Mouse (Mus musculus) midbrain, embryonic 10.5 days (tissue): ENCODE measurements around the gene Cobl. TPM values are rescaled to one million over a fixed set of nuclear protein-coding genes. Genes with fewer than 3 reads are reported as not detected.

Experiments
- DNase-seq: peaks from one replicate; pipeline ENCODE4 v3.0.0-alpha.2; 2017; ENCODE audit warnings: low spot score
- H3K27ac ChIP-seq: fragments of 300-500 bp; sonication (generic); replicated peaks from 2 replicates; pipeline ENCODE4 v1.5.1; 2016; ENCODE audit warnings: mild to moderate bottlenecking
- H3K27me3 ChIP-seq: fragments of 300-500 bp; sonication (generic); 2 replicates; pipeline ENCODE4 v1.6.1; 2016; ENCODE audit warnings: low read depth, mild to moderate bottlenecking; ENCODE audit not compliant: poor library complexity, severe bottlenecking
- H3K36me3 ChIP-seq: fragments of 300-500 bp; sonication (generic); 2 replicates; pipeline ENCODE4 v1.6.1; 2016; ENCODE audit warnings: mild to moderate bottlenecking, moderate library complexity
- H3K4me1 ChIP-seq: fragments of 300-500 bp; sonication (generic); 2 replicates; pipeline ENCODE4 v1.6.1; 2016
- H3K4me3 ChIP-seq: fragments of 300-500 bp; sonication (generic); 2 replicates; pipeline ENCODE4 v1.5.1; 2016; ENCODE audit warnings: mild to moderate bottlenecking, moderate library complexity
- H3K9me3 ChIP-seq: fragments of 300-500 bp; sonication (generic); replicated peaks from 2 replicates; pipeline ENCODE4 v1.6.1; 2016; ENCODE audit warnings: mild to moderate bottlenecking
- WGBS: fragments of 180-500 bp; shearing (Covaris S2); methylation state at CpG from one replicate; pipeline ENCODE4 v1.1.7; 2016; 5-methylcytosine and 5-hydroxymethylcytosine counted together
- polyA plus RNA-seq: library from polyadenylated mRNA; unstranded; fragments of >200 nt; fragmentation: Nextera tagmentation; extraction: Ambion mirVana; gene quantifications from 2 replicates; pipeline ENCODE4 v1.2.1, GENCODE M21; 2016

Cobl gene
- polyA plus RNA-seq, 1 experiment from 2014 or later = 1.9 TPM

DNA sequence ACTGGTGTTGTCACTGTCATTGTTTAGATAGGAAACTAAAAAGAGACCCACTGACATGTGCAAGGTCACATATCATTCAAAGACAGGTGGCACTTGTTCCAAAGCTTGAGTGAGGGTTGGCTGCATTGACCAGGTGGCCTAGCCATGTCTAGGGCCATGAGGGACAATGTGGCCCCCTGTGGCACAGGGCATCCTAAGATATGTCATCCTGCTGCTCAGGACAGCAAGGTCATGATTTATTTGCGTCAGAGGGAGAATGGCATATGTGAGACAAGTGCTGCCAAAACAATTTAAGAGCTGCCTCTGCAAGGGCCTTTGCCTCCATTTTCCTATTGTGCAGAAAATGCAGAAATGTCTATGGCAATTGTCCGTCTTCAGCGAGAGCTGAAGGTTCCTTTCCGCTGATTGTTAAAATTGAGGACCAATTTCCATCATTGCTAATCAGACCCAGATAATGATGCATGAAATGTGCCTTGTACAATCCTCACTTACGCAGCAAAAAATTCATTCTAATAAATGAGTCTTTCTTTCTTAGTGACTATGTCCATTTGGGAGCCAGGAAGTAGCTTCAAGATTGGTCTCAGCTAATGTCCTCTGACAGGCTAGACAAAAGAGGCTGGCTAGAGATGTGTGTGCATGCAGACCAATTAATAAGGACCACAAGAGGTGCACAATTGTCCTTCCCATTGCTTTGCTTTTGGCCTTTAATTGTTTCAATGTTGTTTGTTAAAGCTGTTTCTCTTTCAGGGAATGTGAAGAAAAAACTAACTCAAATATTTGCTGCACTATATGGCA, 207.2 kb downstream of the Cobl start:
- no peaks in the 10 kb centered on the region for H3K9me3 ChIP-seq
- no peak overlapping the region for H3K27ac ChIP-seq
- DNase-seq = no peak
- H3K4me1 ChIP-seq = no peaks in the 10 kb centered on the region
- no peaks in the 10 kb centered on the region for H3K27me3 ChIP-seq
- H3K36me3 ChIP-seq = no peaks in the 10 kb centered on the region
- 84% methylated on average over 5 of the region's 5 CpGs for WGBS
- no peak overlapping the region for H3K4me3 ChIP-seq

DNA sequence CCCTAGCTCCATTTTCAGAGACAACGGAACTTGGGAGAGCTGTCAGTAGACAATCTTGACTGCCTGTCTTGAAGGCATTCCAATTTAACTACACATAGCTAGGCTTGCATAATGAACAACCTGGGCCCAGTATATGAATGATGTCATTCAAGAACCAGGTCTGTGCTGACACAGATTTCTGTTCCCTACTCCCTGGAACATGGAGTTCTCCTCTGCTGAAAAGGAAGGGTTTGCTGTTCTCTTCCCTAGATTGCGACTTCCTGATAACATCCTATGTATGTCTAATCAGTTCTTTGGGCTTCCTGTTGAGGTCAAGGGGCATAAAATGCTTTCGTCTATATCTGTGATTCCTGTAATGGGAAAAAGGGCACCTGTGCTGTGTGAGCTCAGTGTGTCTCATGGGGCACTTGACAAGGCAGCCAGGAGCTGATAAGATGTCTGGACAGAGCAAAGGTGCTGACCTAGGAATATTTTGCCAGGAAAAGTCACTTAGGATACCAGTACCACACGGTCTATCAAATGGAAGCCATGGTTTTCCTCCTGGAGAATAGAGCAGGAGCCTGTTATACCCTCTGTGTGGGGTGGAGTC, 219.3 kb downstream of the Cobl start:
- H3K9me3 ChIP-seq = no peaks in the 10 kb centered on the region
- H3K4me1 ChIP-seq = no peaks in the 10 kb centered on the region
- H3K27me3 ChIP-seq = no peaks in the 10 kb centered on the region
- DNase-seq = no peak
- WGBS = 89% methylated on average over 4 of the region's 4 CpGs
- H3K27ac ChIP-seq = no peak overlapping the region
- no peaks in the 10 kb centered on the region for H3K36me3 ChIP-seq
- no peak overlapping the region for H3K4me3 ChIP-seq

GRCm38 (mm10) chr11:12236341-12236740, 228.4 kb downstream of the Cobl start:
- DNase-seq = no peak
- Histone ChIP-seq H3K36me3 (no peaks in the 10 kb centered on the region), H3K4me3 (no peak overlapping the region), H3K27me3 (no peaks in the 10 kb centered on the region), H3K9me3 (no peaks in the 10 kb centered on the region), H3K27ac (no peak overlapping the region), H3K4me1 (no peaks in the 10 kb centered on the region)
- WGBS = 80% methylated on average over 1 of the region's 1 CpGs

DNA sequence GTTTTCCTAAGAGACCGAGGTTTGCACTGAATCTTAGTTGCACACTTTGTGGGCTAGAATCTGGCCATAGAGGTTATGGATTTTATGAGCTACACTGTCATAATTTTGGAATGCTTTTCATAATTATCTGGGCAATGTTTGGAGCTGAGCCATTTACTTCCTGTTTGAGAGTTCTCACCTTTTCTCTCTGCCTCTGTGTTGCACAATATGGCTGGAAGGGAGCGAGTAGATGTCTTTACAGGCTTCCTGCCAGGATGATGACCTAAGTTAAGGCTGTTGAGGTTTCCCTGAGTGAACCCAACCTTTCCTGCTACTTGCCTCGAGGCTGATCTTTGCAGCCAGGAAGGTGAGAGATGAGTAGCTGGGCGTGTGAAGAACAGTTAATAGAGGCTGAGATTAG, 229.9 kb downstream of the Cobl start:
- H3K27ac ChIP-seq = no peak overlapping the region
- WGBS = 86% methylated on average over 4 of the region's 4 CpGs

GRCm38 (mm10) chr11:12234126-12234525, 230.6 kb downstream of the Cobl start:
- Histone ChIP-seq H3K9me3 (no peaks in the 10 kb centered on the region), H3K36me3 (no peaks in the 10 kb centered on the region), H3K4me3 (no peak overlapping the region), H3K27me3 (no peaks in the 10 kb centered on the region), H3K27ac (no peak overlapping the region), H3K4me1 (no peaks in the 10 kb centered on the region)
- no peak for DNase-seq
- WGBS = 87% methylated on average over 1 of the region's 1 CpGs

More for the DNA sequence above, 229.9 kb downstream of the Cobl start:
- Histone ChIP-seq H3K9me3 (no peaks in the 10 kb centered on the region), H3K4me3 (no peak overlapping the region), H3K4me1 (no peaks in the 10 kb centered on the region), H3K27me3 (no peaks in the 10 kb centered on the region), H3K36me3 (no peaks in the 10 kb centered on the region)
- no peak for DNase-seq

GRCm38 (mm10) chr11:12232743-12233125, 232.0 kb downstream of the Cobl start:
- H3K27ac ChIP-seq = no peak overlapping the region
- 80% methylated on average over 3 of the region's 3 CpGs for WGBS
- no peaks in the 10 kb centered on the region for H3K27me3 ChIP-seq
- no peaks in the 10 kb centered on the region for H3K9me3 ChIP-seq
- H3K4me1 ChIP-seq = no peaks in the 10 kb centered on the region
- no peak for DNase-seq
- no peak overlapping the region for H3K4me3 ChIP-seq
- H3K36me3 ChIP-seq = no peaks in the 10 kb centered on the region

DNA sequence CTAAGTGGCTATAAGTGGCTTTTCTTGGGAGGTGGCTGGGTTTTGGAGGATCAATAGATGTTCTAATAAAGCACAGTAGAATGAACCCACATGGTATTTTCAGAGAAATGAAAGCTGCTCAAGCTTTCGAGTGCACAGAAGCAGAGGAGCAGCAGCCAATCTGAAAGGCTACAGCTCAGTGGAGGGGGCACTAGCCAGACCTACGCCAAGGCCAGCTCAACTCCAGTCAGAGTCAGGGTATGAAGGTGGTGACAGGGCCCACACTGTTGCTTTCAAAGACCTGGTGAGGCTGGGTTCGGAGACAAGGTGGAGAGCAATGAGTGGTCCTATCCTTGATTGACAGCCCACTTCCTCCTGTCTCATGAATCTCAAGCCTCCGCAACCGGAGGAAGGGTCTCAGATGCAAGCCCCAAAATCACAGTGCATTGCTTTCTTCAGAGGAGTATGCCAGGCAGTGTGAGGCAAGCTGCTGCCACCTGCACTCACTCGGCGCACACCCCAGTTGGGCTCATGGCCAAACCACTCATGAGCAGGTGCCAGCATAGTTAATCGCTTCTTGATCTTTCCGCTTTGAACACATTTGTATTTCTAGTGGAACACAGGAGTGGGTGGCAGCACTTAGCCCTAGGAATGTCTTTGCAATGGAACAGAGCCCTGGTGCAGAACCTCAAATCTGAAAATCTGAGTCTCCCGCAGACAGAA, 232.6 kb downstream of the Cobl start:
- no peak overlapping the region for H3K4me3 ChIP-seq
- no peaks in the 10 kb centered on the region for H3K4me1 ChIP-seq
- H3K36me3 ChIP-seq = no peaks in the 10 kb centered on the region
- H3K9me3 ChIP-seq = no peaks in the 10 kb centered on the region
- no peak overlapping the region for H3K27ac ChIP-seq
- WGBS = 90% methylated on average over 10 of the region's 10 CpGs
- no peaks in the 10 kb centered on the region for H3K27me3 ChIP-seq
- no peak for DNase-seq

GRCm38 (mm10) chr11:12231481-12232035, 233.2 kb downstream of the Cobl start:
- Histone ChIP-seq H3K27ac (no peak overlapping the region), H3K4me1 (no peaks in the 10 kb centered on the region), H3K9me3 (no peaks in the 10 kb centered on the region), H3K27me3 (no peaks in the 10 kb centered on the region), H3K4me3 (no peak overlapping the region), H3K36me3 (no peaks in the 10 kb centered on the region)
- 81% methylated on average over 6 of the region's 6 CpGs for WGBS
- DNase-seq = no peak

DNA sequence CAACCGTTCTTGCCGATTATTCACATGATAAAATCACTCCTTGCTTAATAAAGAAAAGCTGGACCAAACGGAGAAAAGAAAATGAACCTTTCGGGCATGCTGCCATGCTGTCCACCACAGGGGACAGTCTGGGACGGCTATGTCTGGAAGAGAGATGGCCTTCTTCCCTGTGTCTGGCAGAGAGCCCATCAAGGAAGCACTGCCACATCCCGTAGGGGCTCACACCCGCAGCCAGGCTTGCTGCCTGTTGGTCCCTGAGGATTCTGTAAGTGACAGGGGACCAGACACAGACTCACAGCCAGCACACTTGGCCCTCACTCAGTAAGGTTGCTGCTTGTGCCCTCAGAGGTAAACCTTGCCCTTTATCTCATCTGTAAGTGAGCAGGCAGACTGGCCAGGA, 235.3 kb downstream of the Cobl start:
- H3K4me3 ChIP-seq = no peak overlapping the region
- DNase-seq = no peak
- no peak overlapping the region for H3K27ac ChIP-seq
- no peaks in the 10 kb centered on the region for H3K27me3 ChIP-seq
- no peaks in the 10 kb centered on the region for H3K36me3 ChIP-seq
- no peaks in the 10 kb centered on the region for H3K9me3 ChIP-seq
- H3K4me1 ChIP-seq = no peaks in the 10 kb centered on the region
- 86% methylated on average over 7 of the region's 7 CpGs for WGBS

DNA sequence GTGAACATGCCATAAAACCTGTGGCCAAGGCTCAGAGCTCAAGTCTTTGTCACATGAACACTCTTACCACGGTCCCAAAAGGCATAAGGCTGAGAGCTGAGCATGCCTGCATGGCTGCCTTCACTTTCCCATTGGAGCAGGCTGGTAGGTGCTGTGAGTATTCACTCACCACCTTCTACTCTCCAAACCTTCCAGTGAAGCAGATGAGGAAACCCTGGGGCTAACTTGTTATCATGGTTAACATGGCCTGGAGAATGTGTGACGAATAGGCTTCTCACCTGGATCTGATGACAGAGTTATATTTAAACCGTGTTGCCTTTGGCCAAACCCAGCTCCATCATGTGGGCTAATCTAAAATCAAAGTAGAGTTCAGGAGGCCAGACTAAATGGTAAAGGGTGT, 237.4 kb downstream of the Cobl start:
- H3K27me3 ChIP-seq = no peaks in the 10 kb centered on the region
- no peak overlapping the region for H3K27ac ChIP-seq
- no peak overlapping the region for H3K4me3 ChIP-seq
- no peaks in the 10 kb centered on the region for H3K4me1 ChIP-seq
- H3K36me3 ChIP-seq = no peaks in the 10 kb centered on the region
- no peaks in the 10 kb centered on the region for H3K9me3 ChIP-seq
- no peak for DNase-seq
- WGBS = 89% methylated on average over 3 of the region's 3 CpGs

- H3K36me3 ChIP-seq = no peaks in the 10 kb centered on the region
- DNase-seq = no peak
- no peaks in the 10 kb centered on the region for H3K27me3 ChIP-seq
- H3K9me3 ChIP-seq = no peaks in the 10 kb centered on the region
- H3K27ac ChIP-seq = no peak overlapping the region
- 39% methylated on average over 4 of the region's 4 CpGs for WGBS
- H3K4me1 ChIP-seq = no peaks in the 10 kb centered on the region
- no peak overlapping the region for H3K4me3 ChIP-seq
These were observed 244.9 kb downstream of the Cobl start for GRCm38 (mm10) chr11:12219594-12220530.

- Histone ChIP-seq H3K4me1 (no peaks in the 10 kb centered on the region), H3K27ac (no peak overlapping the region), H3K27me3 (no peaks in the 10 kb centered on the region), H3K36me3 (no peaks in the 10 kb centered on the region), H3K9me3 (no peaks in the 10 kb centered on the region), H3K4me3 (no peak overlapping the region)
- DNase-seq = no peak
- 93% methylated on average over 1 of the region's 1 CpGs for WGBS
These were observed 247.9 kb downstream of the Cobl start for GRCm38 (mm10) chr11:12216897-12217296.
